Mouse (Mus musculus): Measurements from ENCODE around the gene Gm20431.

- TF ChIP-seq CTCF (IDR thresholded peaks at IDR 0.05; ENCODE audit: control insufficient read depth, insufficient read depth, insufficient read length): no peak
- no peak for TF ChIP-seq MYOG (IDR thresholded peaks at IDR 0.05; ENCODE audit: control insufficient read depth, extremely low read depth, insufficient read length)
- TF ChIP-seq MAX (IDR thresholded peaks at IDR 0.05): no peak
- TF ChIP-seq USF1 (IDR thresholded peaks at IDR 0.05; ENCODE audit: low read depth): no peak
- no peak for TF ChIP-seq FOSL1 (IDR thresholded peaks at IDR 0.05; ENCODE audit: insufficient read depth, low read length, poor library complexity, severe bottlenecking)
Measured at GRCm38 (mm10) chr2:167596726-167597491, 64.4 kb downstream of the Gm20431 start.

Measured in C2C12 (cell line).